Mouse (Mus musculus) G1E (cell line): ENCODE results near the gene Fmnl1. TPM values are rescaled to one million over a fixed set of nuclear protein-coding genes. Genes with fewer than 3 reads are reported as not detected.
A peak's percentile ranks its signal among the peaks of the same experiment; 100 is the strongest.

Source experiments
- ATAC-seq: 2 replicates; pipeline ENCODE4 v1.8.0; 2016; ENCODE audit warnings: mild to moderate bottlenecking; ENCODE audit not compliant: insufficient number of reproducible peaks, poor library complexity, low FRiP score, severe bottlenecking; ENCODE audit errors: extremely low read depth
- DNase-seq: peaks from one replicate; pipeline ENCODE4 v3.0.0; 2012; ENCODE audit warnings: low spot score
- H3K27me3 ChIP-seq: 2 replicates; pipeline ENCODE4 v1.6.1; 2012; ENCODE audit warnings: mild to moderate bottlenecking, low read length, inconsistent platforms; ENCODE audit not compliant: insufficient read depth
- H3K36me3 ChIP-seq: replicated peaks from 2 replicates; pipeline ENCODE3; 2012; ENCODE audit warnings: mild to moderate bottlenecking, inconsistent platforms
- H3K4me1 ChIP-seq: 2 replicates; pipeline ENCODE4 v1.6.1; 2012; ENCODE audit warnings: low read depth, low read length, inconsistent platforms, mixed read lengths; ENCODE audit not compliant: insufficient read depth
- H3K4me3 ChIP-seq: 2 replicates; pipeline ENCODE4 v1.5.1; 2012; ENCODE audit warnings: low read depth, mild to moderate bottlenecking, inconsistent platforms, low read length, moderate library complexity, mixed read lengths
- H3K9me3 ChIP-seq: replicated peaks from 2 replicates; pipeline ENCODE4 v1.6.1; 2012; ENCODE audit warnings: inconsistent platforms
- CTCF ChIP-seq: IDR thresholded peaks from 2 replicates; pipeline ENCODE4 v1.5.1; 2012; ENCODE audit warnings: low read depth, low read length, inconsistent platforms, mixed read lengths
- GATA1 ChIP-seq: IDR thresholded peaks from 2 replicates; pipeline ENCODE4 v1.6.1; 2012; ENCODE audit warnings: borderline replicate concordance, low read length, inconsistent platforms, mixed read lengths
- GATA2 ChIP-seq: IDR thresholded peaks from 2 replicates; pipeline ENCODE4 v1.6.1; 2012; ENCODE audit warnings: low read depth, low read length, inconsistent platforms, borderline replicate concordance
- POLR2AphosphoS5 ChIP-seq: IDR thresholded peaks from 2 replicates; pipeline ENCODE4 v1.6.1; 2012; ENCODE audit warnings: low read depth, low read length, inconsistent platforms; ENCODE audit not compliant: insufficient replicate concordance
- TAL1 ChIP-seq: conservative IDR thresholded peaks from 2 replicates; pipeline ENCODE4 v1.6.1; 2012; ENCODE audit warnings: low read depth, low read length, inconsistent platforms, mixed read lengths
- polyA plus RNA-seq: library from polyadenylated mRNA; stranded (reverse); fragments of >175 nt; gene quantifications from 2 replicates; pipeline ENCODE4 v1.2.3, GENCODE M21; 2012
- total RNA-seq, 2 experiments: library from RNA; stranded (forward) in 1 of 2; stranded (reverse) in 1 of 2; fragments of 200-1000 nt in 1 of 2; fragments of >200 nt in 1 of 2; fragmentation: Nextera tagmentation in 1 of 2; gene quantifications; 2 replicates each; pipeline ENCODE4 v1.2.3; 2014 to 2017

The Fmnl1 gene
- total and polyA plus RNA-seq, 3 experiments: 0.02 TPM; not detected in 2

DNA sequence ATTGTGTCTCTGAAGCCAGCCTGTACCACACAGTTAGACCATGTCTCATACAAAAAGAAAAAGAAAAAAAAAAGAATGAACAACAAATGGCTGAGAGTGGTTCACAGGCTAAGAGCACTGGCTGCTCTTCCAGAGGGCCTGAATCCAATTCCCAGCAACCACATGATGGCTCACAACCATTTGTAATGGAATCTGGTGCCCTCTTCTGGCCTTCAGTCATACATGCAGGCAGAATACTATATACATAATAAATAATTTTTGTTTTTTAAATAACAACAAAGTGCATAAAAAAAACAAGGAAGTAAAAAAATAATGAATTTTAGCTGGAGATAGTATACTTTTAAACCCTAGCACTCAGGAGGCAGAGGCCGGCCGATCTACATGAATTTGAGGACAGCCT lies 58.7 kb downstream of the Fmnl1 start:
- H3K36me3 ChIP-seq: peaks cover 89% of the 10 kb centered on the region
- ATAC-seq (no peak), DNase-seq (no peak)
- TF ChIP-seq TAL1 (no peak), POLR2AphosphoS5 (no peak), GATA1 (no peak)
- peaks cover 11% of the 10 kb centered on the region; the same call in 1 of the 2 replicates for H3K4me1 ChIP-seq
- H3K27me3 ChIP-seq: no peaks in the 10 kb centered on the region
- H3K4me3 ChIP-seq: no peak overlapping the region
- H3K9me3 ChIP-seq: no peaks in the 10 kb centered on the region

DNA sequence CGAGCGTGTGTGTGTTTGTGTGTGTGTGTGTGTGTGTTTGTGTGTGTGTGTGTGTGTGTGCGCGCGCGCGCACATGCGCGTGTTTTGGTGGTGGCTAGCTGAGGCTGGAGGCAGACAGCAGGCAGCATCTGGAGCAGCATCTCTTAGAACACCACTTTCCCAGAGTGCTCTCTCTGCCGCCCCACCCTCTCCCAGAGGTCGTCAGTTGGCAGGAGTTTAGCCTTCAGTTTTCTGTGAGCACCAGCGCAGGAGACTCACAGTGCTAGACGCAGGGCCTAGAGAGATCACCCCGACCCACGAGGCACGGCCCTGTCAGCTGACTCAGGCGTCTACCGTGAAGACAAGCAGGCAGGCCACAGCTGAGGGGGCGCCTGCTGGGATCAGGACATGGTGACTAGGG lies 59.7 kb downstream of the Fmnl1 start:
- no peaks in the 10 kb centered on the region for H3K27me3 ChIP-seq
- TF ChIP-seq GATA1 (no peak), POLR2AphosphoS5 (no peak), GATA2 (no peak), TAL1 (no peak), CTCF (no peak)
- peaks cover 83% of the 10 kb centered on the region for H3K36me3 ChIP-seq
- H3K9me3 ChIP-seq: no peaks in the 10 kb centered on the region
- peaks cover 11% of the 10 kb centered on the region; the same call in 1 of the 2 replicates for H3K4me1 ChIP-seq
- ATAC-seq: no peak
- H3K4me3 ChIP-seq: no peak overlapping the region
- DNase-seq: no peak

- DNase-seq: no peak
- TF ChIP-seq CTCF (no peak), GATA1 (no peak), TAL1 (no peak), GATA2 (no peak), POLR2AphosphoS5 (no peak)
- Histone ChIP-seq H3K27me3 (no peaks in the 10 kb centered on the region), H3K4me1 (peaks cover 13% of the 10 kb centered on the region), H3K9me3 (no peaks in the 10 kb centered on the region), H3K4me3 (no peak overlapping the region), H3K36me3 (peaks cover 83% of the 10 kb centered on the region)
- no peak for ATAC-seq
Observed at GRCm38 (mm10) chr11:103231367-103231766, 60.5 kb downstream of the Fmnl1 start.

DNA sequence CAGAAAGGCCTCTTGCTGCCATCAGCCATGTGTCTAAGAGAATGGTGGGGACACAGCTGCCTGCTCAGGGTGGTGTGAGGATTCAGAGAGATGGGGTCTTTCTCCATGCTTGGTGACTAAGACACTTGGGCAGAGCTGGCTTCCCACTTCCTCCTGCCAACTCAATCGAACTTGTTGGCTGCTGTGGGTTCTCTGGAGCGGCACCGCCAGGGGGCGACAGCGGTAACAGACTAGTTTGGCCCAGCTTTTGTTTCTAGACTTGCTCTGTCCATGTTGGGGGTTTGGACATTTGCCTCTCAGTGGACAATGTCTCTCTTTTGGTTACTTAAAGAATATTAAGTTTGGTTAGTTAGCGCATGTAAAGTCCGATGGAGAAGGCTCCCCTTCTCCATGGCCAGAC lies 62.1 kb downstream of the Fmnl1 start:
- Histone ChIP-seq H3K36me3 (peaks cover 83% of the 10 kb centered on the region), H3K9me3 (no peaks in the 10 kb centered on the region)
- DNase-seq: peak; percentile 37

DNA sequence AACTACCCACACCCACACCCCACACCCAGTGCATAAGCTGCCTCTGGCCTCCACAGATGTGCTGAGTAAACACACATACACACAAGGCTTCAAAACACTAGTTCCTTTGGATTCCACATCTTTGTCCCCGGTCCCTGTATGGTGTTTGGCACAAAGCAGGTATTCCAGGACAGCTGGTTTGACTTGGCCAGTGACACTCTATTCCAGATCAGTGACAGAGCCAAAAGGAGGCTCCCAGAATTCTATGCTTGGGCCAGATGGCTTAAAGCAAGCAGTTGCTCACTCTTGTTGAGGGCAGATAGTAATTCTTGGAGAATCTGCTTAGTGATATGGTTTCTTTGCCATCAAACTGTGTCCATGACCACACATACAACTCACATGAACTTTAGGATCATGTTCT lies 63.5 kb downstream of the Fmnl1 start:
- H3K36me3 ChIP-seq: peaks cover 87% of the 10 kb centered on the region
- ATAC-seq (no peak), DNase-seq (no peak)
- H3K4me3 ChIP-seq: no peak overlapping the region
- H3K9me3 ChIP-seq: no peaks in the 10 kb centered on the region
- no peaks in the 10 kb centered on the region for H3K27me3 ChIP-seq
- TF ChIP-seq POLR2AphosphoS5 (no peak), GATA2 (no peak), CTCF (no peak), GATA1 (no peak), TAL1 (no peak)
- peaks cover 16% of the 10 kb centered on the region for H3K4me1 ChIP-seq

More for the DNA sequence above, 62.1 kb downstream of the Fmnl1 start:
- TF ChIP-seq GATA1 (no peak), CTCF (peak; percentile 70)
- peaks cover 13% of the 10 kb centered on the region for H3K4me1 ChIP-seq
- H3K4me3 ChIP-seq: no peak overlapping the region
- no peak for ATAC-seq
- H3K27me3 ChIP-seq: no peaks in the 10 kb centered on the region

DNA sequence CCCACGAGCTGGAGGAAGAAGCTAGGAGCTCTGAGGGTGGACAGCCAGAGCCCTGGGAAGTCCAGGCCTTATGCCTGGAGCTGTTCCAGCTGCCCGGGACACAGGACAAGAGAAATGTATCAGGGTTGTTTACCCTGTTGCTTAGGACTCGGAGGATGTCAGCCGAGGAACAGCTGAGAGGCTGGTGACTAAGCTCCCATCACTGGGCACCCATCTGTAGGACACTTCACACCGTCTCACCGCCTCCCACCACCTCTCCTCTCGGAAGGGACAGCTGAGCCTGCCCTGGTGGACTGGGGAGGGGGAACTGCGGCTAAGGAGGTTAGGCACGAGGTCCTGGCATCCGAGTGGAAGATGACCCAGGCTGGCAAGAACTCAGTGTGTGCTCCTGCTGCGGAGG lies 64.8 kb downstream of the Fmnl1 start:
- Histone ChIP-seq H3K9me3 (no peaks in the 10 kb centered on the region), H3K27me3 (no peaks in the 10 kb centered on the region), H3K36me3 (peaks cover 89% of the 10 kb centered on the region), H3K4me3 (no peak overlapping the region), H3K4me1 (peaks cover 16% of the 10 kb centered on the region)
- TF ChIP-seq GATA1 (no peak), TAL1 (no peak), GATA2 (no peak), POLR2AphosphoS5 (no peak), CTCF (no peak)
- ATAC-seq: no peak
- no peak for DNase-seq

GRCm38 (mm10) chr11:103236431-103236830 lies 65.5 kb downstream of the Fmnl1 start:
- H3K27me3 ChIP-seq: no peaks in the 10 kb centered on the region
- no peak for DNase-seq
- TF ChIP-seq GATA2: no peak
- no peak for TF ChIP-seq GATA1
- TF ChIP-seq CTCF: no peak
- no peak for TF ChIP-seq POLR2AphosphoS5
- no peak for TF ChIP-seq TAL1
- no peak overlapping the region for H3K4me3 ChIP-seq
- peaks cover 88% of the 10 kb centered on the region for H3K36me3 ChIP-seq
- peaks cover 16% of the 10 kb centered on the region for H3K4me1 ChIP-seq
- H3K9me3 ChIP-seq: no peaks in the 10 kb centered on the region
- ATAC-seq: no peak
